Mouse (Mus musculus) intestine, postnatal 0 days (tissue): ENCODE measurements at regions not wholly inside any gene's neighbourhood (a gene's known extent, or its start where the extent isn't known, plus 50 kb on each side); places are given as distances from the start of the nearest gene placed in this dataset.
A peak's percentile ranks its signal among the peaks of the same experiment; 100 is the strongest.

Experiments used
- ATAC-seq: fragments of 200-750 bp; cut with Nextera tagmentation; 2 replicates; pipeline ENCODE4 v1.8.0; 2017; ENCODE audit warnings: mild to moderate bottlenecking, moderate TSS enrichment, moderate library complexity
- H3K27ac ChIP-seq: fragments of 300-500 bp; sonication (generic); 2 replicates; pipeline ENCODE4 v1.5.1; 2014; ENCODE audit warnings: mild to moderate bottlenecking, low read depth, low read length, moderate library complexity
- H3K27me3 ChIP-seq: fragments of 300-500 bp; sonication (generic); replicated peaks from 2 replicates; pipeline ENCODE4 v1.6.1; 2014; ENCODE audit warnings: low read length, mixed read lengths; ENCODE audit not compliant: control insufficient read depth, insufficient read depth
- H3K36me3 ChIP-seq: fragments of 300-500 bp; sonication (generic); 2 replicates; pipeline ENCODE4 v1.6.1; 2014; ENCODE audit warnings: mild to moderate bottlenecking, moderate library complexity; ENCODE audit not compliant: control insufficient read depth, insufficient read depth
- H3K4me1 ChIP-seq: fragments of 300-500 bp; sonication (generic); replicated peaks from 2 replicates; pipeline ENCODE4 v1.6.1; 2014; ENCODE audit warnings: antibody characterized with exemption, low read length, mixed read lengths; ENCODE audit not compliant: control insufficient read depth, insufficient read depth
- H3K4me2 ChIP-seq: fragments of 300-500 bp; sonication (generic); replicated peaks from 2 replicates; pipeline ENCODE4 v1.6.1; 2014; ENCODE audit warnings: low read depth, mild to moderate bottlenecking, moderate library complexity
- H3K4me3 ChIP-seq: fragments of 300-500 bp; sonication (generic); 2 replicates; pipeline ENCODE4 v1.5.1; 2014; ENCODE audit warnings: low read depth, low read length
- H3K9ac ChIP-seq: fragments of 300-500 bp; sonication (generic); 2 replicates; pipeline ENCODE4 v1.6.1; 2014; ENCODE audit warnings: mild to moderate bottlenecking, low read depth, low read length
- H3K9me3 ChIP-seq: fragments of 300-500 bp; sonication (generic); 2 replicates; pipeline ENCODE4 v1.6.1; 2016; ENCODE audit warnings: mixed run types; ENCODE audit not compliant: control insufficient read depth
- CTCF ChIP-seq: sonication (generic); IDR thresholded peaks from 2 replicates; pipeline ENCODE4 v1.5.1; 2016; ENCODE audit warnings: low read depth, mild to moderate bottlenecking, control low read depth, antibody characterized with exemption, moderate library complexity
- whole genome bisulfite sequencing: fragments of 180-500 bp; shearing (Covaris S2); extraction: QIAGEN DNeasy Blood & Tissue Kit; methylation state at CpG from one replicate; pipeline ENCODE4 v1.1.7; 2014; 5-methylcytosine and 5-hydroxymethylcytosine counted together

DNA sequence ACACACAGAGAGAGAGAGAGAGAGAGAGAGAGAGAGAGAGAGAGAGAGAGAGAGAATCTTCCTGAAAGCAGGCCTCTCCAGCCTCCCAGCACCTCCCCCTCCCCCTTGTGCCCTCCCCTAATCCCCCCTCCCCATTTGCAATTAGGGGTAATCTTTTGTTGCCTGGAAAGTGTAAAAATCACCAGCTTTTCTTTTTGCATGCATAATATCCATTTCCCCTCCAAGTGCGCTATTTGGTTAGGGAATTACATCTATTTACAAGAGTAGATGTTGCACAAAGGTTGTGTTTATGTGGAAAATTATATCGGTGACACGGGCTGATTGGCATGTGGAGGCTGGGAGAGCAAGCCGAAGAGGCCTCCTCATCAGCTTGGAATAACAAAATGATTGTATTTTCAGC lies 135.4 kb upstream of the Gm12830 start:
- Histone ChIP-seq H3K4me2 (no peak overlapping the region), H3K9ac (no peak overlapping the region), H3K9me3 (no peaks in the 10 kb centered on the region), H3K36me3 (no peaks in the 10 kb centered on the region), H3K4me1 (no peaks in the 10 kb centered on the region), H3K27ac (no peak overlapping the region), H3K27me3 (0 out of 2 replicates have a peak, but pooled peaks cover 3% of the 10 kb centered on the region), H3K4me3 (no peak overlapping the region)
- TF ChIP-seq CTCF: no peak
- WGBS: 60% methylated on average over 4 of the region's 4 CpGs
- ATAC-seq: no peak

DNA sequence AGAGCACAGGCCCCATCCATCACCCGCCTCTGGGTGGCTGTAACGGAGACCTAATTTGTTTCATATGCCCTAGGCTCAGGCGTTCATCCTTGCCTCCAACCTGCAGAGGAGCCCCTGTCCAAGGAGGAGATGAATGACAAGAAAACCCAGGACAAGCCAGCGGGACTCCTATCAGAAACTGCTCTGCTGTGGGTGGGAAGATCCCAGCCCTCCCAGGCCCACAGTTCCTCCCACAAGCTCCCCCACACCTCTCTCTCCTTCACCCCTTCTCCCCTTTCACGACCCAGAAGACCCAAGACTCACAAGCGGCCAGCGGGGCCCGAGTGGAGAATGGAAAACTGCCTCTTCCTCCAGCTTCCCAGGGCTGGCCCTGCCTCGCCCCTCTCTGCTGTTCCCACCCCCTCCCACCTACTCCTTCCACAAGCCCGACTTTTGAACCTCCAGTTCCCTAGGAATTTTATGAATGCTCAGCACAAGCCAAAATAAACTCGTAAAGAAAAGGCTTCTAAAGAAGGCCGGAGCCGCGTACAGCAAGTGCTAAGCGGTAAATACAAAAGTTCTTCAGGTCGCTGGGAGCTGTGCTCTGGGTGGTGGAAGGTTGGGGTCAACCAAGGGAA lies 133.1 kb upstream of the Gm12830 start:
- Histone ChIP-seq H3K4me3 (no peak overlapping the region), H3K9ac (no peak overlapping the region), H3K27ac (no peak overlapping the region), H3K4me1 (no peaks in the 10 kb centered on the region), H3K4me2 (no peak overlapping the region), H3K9me3 (no peaks in the 10 kb centered on the region), H3K36me3 (no peaks in the 10 kb centered on the region), H3K27me3 (peaks cover 7% of the 10 kb centered on the region; the same call in 1 of the 2 replicates)
- no peak for TF ChIP-seq CTCF
- 29% methylated on average over 16 of the region's 16 CpGs for WGBS
- peak; percentile 47 for ATAC-seq

DNA sequence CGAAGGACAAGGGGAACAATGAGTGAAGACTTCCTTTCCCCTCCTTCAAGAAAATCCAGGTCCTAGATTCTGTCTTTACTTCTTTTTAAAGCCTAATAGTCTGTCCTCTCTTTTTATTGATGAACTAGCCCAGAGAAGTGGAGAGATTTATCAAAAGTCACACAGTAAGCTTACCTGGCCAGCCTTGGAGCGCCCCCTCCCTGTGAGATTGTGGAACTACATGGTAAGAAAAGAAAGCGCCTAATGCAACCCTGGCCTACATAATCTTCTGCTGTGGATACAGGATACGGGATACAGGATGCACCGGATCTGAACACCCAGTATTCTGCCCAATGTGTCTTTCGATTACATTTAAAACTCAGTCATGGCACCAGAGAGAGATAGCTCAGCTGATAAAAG lies 132.6 kb upstream of the Gm12830 start:
- ATAC-seq: no peak
- H3K9me3 ChIP-seq: no peaks in the 10 kb centered on the region
- H3K4me2 ChIP-seq: no peak overlapping the region
- no peak overlapping the region for H3K4me3 ChIP-seq
- no peak overlapping the region for H3K27ac ChIP-seq
- TF ChIP-seq CTCF: peak; percentile 70
- 72% methylated on average over 6 of the region's 6 CpGs for WGBS
- peaks cover 5% of the 10 kb centered on the region; the same call in 1 of the 2 replicates for H3K27me3 ChIP-seq
- no peaks in the 10 kb centered on the region for H3K36me3 ChIP-seq
- H3K9ac ChIP-seq: no peak overlapping the region
- no peaks in the 10 kb centered on the region for H3K4me1 ChIP-seq

DNA sequence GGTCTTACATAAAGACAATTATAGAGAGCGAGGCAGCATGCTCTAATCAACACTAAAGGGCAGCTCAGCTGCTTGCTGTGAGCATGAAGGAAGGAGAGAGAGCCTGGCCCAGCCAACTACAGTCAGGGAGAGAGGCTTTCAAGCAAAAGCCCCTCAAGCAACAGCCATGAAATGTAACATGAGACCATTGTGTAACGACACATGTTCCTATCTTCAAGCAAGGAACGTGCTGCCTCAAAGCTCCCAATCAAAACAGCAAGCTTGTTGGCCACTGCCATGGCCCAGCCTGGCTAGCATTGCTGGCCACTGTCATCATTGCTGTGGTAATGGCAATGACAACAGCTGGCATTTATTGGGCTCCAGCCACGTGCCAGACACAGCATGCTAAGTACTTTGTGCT lies 115.9 kb upstream of the Gm12830 start:
- WGBS: 79% methylated on average over 4 of the region's 4 CpGs
- no peaks in the 10 kb centered on the region for H3K9me3 ChIP-seq
- no peak for ATAC-seq

DNA sequence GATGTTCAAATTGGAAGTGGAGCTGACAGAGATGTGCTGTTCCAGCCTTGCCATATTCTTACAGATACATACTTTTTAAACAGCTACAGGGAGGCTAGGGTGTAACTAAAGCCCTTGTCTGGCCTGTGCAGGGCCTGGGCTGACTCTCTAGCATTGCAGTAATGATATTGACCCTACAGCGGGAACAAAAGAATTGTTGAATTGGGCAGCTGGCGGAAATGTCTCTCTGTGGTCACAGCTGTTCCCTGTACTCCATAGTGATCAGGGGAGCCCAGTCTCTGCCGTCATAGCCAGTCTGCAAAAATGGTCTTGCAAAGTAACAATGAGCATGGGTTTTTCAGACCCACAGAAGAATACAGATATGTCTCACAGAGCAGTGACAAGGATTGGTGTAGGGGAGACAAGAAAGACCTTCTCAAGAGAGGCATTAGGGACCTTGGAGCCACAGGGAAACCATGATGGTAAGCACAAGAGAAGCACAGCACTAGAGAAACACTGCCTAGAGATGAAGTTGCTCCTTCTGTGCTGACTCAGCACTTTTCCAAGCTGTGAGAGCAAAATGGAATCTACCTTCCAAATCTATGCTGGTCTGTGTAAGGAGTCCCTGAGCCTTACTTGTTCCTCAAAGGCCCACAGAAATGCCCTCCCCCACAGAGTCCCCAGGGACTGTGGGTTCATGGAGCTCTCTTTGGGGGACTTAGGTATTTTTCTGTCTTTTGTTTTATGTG lies 111.2 kb upstream of the Gm12830 start:
- no peak for ATAC-seq
- TF ChIP-seq CTCF: no peak
- H3K4me3 ChIP-seq: no peak overlapping the region

More for the DNA sequence above, 115.9 kb upstream of the Gm12830 start:
- H3K9ac ChIP-seq: no peak overlapping the region
- TF ChIP-seq CTCF: no peak
- H3K4me2 ChIP-seq: no peak overlapping the region
- no peaks in the 10 kb centered on the region for H3K4me1 ChIP-seq
- no peaks in the 10 kb centered on the region for H3K36me3 ChIP-seq
- no peak overlapping the region for H3K4me3 ChIP-seq
- no peak overlapping the region for H3K27ac ChIP-seq
- H3K27me3 ChIP-seq: no peaks in the 10 kb centered on the region

DNA sequence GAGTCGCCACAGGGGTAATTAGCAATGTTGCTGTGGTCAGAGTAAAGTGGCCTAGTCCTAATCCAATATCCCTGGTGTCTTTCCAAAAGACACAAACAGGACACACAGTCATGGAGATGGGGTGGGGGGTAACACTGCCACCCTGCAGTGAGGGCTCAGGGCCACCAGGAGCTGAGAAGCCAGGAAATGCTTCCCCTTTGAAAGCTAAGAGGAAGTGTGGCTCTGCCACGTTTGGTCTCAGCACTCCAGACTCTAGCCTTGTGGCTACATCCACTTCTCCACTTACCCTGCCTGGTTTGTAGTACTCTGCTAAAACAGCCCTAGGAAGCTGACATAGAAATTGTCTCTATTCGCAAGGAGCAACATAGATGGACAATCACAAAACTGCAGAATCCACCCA lies 110.4 kb upstream of the Gm12830 start:
- no peak for ATAC-seq
- no peaks in the 10 kb centered on the region for H3K9me3 ChIP-seq
- no peak for TF ChIP-seq CTCF
- 61% methylated on average over 3 of the region's 3 CpGs for WGBS
- H3K36me3 ChIP-seq: no peaks in the 10 kb centered on the region
- H3K4me3 ChIP-seq: no peak overlapping the region
- H3K4me2 ChIP-seq: no peak overlapping the region
- H3K27me3 ChIP-seq: no peaks in the 10 kb centered on the region
- H3K27ac ChIP-seq: no peak overlapping the region
- H3K9ac ChIP-seq: no peak overlapping the region
- no peaks in the 10 kb centered on the region for H3K4me1 ChIP-seq

More for the DNA sequence above, 111.2 kb upstream of the Gm12830 start:
- Histone ChIP-seq H3K36me3 (no peaks in the 10 kb centered on the region), H3K9me3 (no peaks in the 10 kb centered on the region), H3K4me2 (no peak overlapping the region), H3K4me1 (no peaks in the 10 kb centered on the region), H3K9ac (no peak overlapping the region), H3K27ac (no peak overlapping the region), H3K27me3 (no peaks in the 10 kb centered on the region)
- WGBS: 83% methylated on average over 3 of the region's 3 CpGs
